Mouse (Mus musculus): ENCODE measurements around the gene Pkhd1. TPM values are rescaled to one million over a fixed set of nuclear protein-coding genes. Genes with fewer than 3 reads are reported as not detected.

The Pkhd1 gene
- total and polyA plus RNA-seq, 2 experiments from 2014 or later, result 0.38 TPM; not detected in 1

DNA sequence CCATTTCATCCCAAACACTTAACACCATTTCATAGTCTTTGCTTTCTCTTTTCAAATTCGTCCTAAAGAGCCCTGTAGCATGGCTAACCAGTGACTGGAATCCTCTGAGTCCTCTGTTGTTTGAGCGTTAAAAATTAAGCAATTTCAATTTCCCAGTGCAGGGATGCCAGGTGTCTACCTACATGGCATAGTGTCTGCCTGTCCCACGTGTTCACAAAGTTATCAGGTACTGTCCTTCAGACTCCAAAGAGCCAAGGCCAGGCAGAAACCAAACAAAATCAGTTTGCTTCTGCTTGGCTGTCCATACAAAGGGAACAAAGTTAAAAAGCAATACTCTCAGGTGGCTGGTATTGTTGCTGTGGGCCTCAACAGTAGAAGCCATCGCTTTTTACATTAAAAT is 136.0 kb downstream of the Pkhd1 start:
- DNase-seq (ENCODE audit: low spot score) (no peak), ATAC-seq (ENCODE audit: insufficient read depth, low read depth) (no peak)
- Histone ChIP-seq H3K27me3 (ENCODE audit: control insufficient read depth, insufficient read depth, low read length) (no peaks in the 10 kb centered on the region; the same call in 1 of the 2 replicates), H3K9ac (replicated peaks; ENCODE audit: low read depth, low read length) (no peak overlapping the region), H3K4me2 (ENCODE audit: low read depth, low read length) (no peak overlapping the region), H3K36me3 (replicated peaks; ENCODE audit: control insufficient read depth, insufficient read depth, low read length) (no peaks in the 10 kb centered on the region), H3K4me1 (ENCODE audit: control insufficient read depth, insufficient read depth) (no peaks in the 10 kb centered on the region), H3K9me3 (replicated peaks; ENCODE audit: control insufficient read depth, low read length) (no peaks in the 10 kb centered on the region), H3K27ac (ENCODE audit: low read depth) (no peak overlapping the region), H3K4me3 (ENCODE audit: low read depth, low read length) (no peak overlapping the region)
- WGBS, result 68% methylated on average over 4 of the region's 4 CpGs
- no peak for TF ChIP-seq EP300 (IDR thresholded peaks at IDR 0.05; ENCODE audit: low read depth)
- no peak for TF ChIP-seq CTCF (IDR thresholded peaks at IDR 0.05; ENCODE audit: low read depth)

DNA sequence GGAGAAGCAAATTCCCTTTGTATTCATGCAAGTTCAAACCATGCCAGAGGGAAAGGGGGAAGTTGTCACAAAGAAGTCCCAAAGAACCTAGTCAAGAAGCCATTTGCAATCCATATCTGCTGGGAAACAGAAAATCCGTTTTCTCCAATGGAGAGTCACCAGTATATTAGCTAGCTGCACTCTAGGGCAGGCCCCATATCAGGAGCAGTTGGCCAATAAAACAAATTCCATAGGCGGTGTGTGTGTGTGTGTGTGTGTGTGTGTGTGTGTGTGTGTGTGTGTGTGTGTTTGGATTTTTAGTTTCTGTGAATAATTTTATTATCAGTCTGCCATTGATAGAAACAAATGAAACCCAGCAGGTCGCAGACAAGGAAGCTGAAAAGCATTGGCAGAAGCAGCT is 139.2 kb downstream of the Pkhd1 start:
- WGBS, result 66% methylated on average over 3 of the region's 3 CpGs
- Histone ChIP-seq H3K9ac (replicated peaks; ENCODE audit: low read depth, low read length) (no peak overlapping the region), H3K9me3 (replicated peaks; ENCODE audit: control insufficient read depth, low read length) (no peaks in the 10 kb centered on the region), H3K4me2 (ENCODE audit: low read depth, low read length) (no peak overlapping the region), H3K36me3 (replicated peaks; ENCODE audit: control insufficient read depth, insufficient read depth, low read length) (no peaks in the 10 kb centered on the region), H3K4me3 (ENCODE audit: low read depth, low read length) (no peak overlapping the region), H3K27ac (ENCODE audit: low read depth) (no peak overlapping the region), H3K4me1 (ENCODE audit: control insufficient read depth, insufficient read depth) (no peaks in the 10 kb centered on the region), H3K27me3 (ENCODE audit: control insufficient read depth, insufficient read depth, low read length) (no peaks in the 10 kb centered on the region; the same call in 1 of the 2 replicates)
- TF ChIP-seq CTCF (IDR thresholded peaks at IDR 0.05; ENCODE audit: low read depth), result no peak
- ATAC-seq (ENCODE audit: insufficient read depth, low read depth) (no peak), DNase-seq (ENCODE audit: low spot score) (no peak)

DNA sequence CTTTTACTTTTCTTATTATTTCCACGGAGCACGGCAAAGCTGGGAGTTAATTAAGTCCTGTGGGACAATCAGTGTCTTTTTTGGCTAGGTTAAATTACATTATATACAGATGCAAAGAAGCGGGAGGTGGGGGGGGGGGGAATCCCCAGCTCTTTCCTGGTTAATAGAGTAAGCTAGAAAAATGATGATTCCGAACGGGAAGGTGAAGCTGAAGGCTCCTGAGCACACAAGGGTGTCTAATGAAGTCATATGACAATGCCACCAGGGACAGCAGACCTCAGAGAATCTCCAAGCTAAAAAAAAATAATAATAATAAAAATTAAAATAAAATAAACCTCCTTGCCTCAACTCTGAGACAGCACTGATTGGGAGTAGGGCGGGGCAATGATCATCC is 139.6 kb downstream of the Pkhd1 start:
- TF ChIP-seq EP300 (IDR thresholded peaks at IDR 0.05; ENCODE audit: low read depth) (no peak), CTCF (IDR thresholded peaks at IDR 0.05; ENCODE audit: low read depth) (no peak)
- Histone ChIP-seq H3K4me3 (ENCODE audit: low read depth, low read length) (peak overlapping the region; percentile 33), H3K36me3 (replicated peaks; ENCODE audit: control insufficient read depth, insufficient read depth, low read length) (no peaks in the 10 kb centered on the region), H3K4me2 (ENCODE audit: low read depth, low read length) (peak overlapping the region; percentile 60), H3K9ac (replicated peaks; ENCODE audit: low read depth, low read length) (no peak overlapping the region), H3K27me3 (ENCODE audit: control insufficient read depth, insufficient read depth, low read length) (no peaks in the 10 kb centered on the region; the same call in 1 of the 2 replicates), H3K9me3 (replicated peaks; ENCODE audit: control insufficient read depth, low read length) (no peaks in the 10 kb centered on the region), H3K27ac (ENCODE audit: low read depth) (no peak overlapping the region), H3K4me1 (ENCODE audit: control insufficient read depth, insufficient read depth) (no peaks in the 10 kb centered on the region)
- DNase-seq (ENCODE audit: low spot score) (no peak), ATAC-seq (ENCODE audit: insufficient read depth, low read depth) (no peak)
- WGBS, result 28% methylated on average over 6 of the region's 6 CpGs

DNA sequence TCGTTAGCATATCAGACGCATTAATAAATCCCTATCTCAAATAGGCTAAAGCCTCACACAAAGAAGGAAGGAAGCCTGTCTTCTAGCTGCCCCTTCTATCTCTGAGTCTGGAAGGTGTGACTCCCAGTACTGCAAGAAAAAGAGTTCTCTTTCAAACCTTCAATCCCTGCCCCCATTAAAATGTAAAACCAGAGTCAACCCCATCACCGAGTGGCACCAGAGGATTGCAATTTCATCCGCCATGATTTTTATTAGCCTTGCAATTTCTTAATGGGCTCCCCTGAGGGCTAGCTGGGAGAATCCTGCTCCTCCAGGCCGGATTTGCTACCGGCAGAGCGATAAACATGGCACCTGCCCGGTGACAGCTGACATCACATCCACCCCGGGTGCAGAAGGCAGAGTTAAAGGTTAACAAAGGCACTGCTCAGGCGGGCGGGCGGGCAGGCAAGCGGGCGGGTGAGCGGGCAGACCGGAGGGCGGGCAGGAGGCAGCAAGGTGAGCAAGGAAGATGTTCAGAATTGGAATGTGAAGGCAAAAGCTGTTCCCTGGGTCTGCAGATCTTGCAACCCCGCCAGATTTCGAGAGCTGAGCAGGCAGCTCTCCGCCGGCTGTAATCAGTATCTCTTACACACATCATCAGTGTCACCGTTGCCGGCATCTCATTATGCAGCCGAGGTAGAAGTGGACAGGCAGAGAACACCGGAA is 140.2 kb downstream of the Pkhd1 start:
- H3K4me2 ChIP-seq (ENCODE audit: low read depth, low read length), result peak overlapping the region; percentile 60
- WGBS, result 7% methylated on average over 25 of the region's 25 CpGs
- DNase-seq (ENCODE audit: low spot score) (no peak), ATAC-seq (ENCODE audit: insufficient read depth, low read depth) (no peak)
- peak overlapping the region; percentile 33 for H3K4me3 ChIP-seq (ENCODE audit: low read depth, low read length)
- no peak for TF ChIP-seq CTCF (IDR thresholded peaks at IDR 0.05; ENCODE audit: low read depth)
- no peak for TF ChIP-seq EP300 (IDR thresholded peaks at IDR 0.05; ENCODE audit: low read depth)
- H3K4me1 ChIP-seq (ENCODE audit: control insufficient read depth, insufficient read depth), result no peaks in the 10 kb centered on the region
- no peak overlapping the region for H3K27ac ChIP-seq (ENCODE audit: low read depth)
- no peaks in the 10 kb centered on the region for H3K36me3 ChIP-seq (replicated peaks; ENCODE audit: control insufficient read depth, insufficient read depth, low read length)
- no peak overlapping the region for H3K9ac ChIP-seq (replicated peaks; ENCODE audit: low read depth, low read length)
- H3K27me3 ChIP-seq (ENCODE audit: control insufficient read depth, insufficient read depth, low read length), result no peaks in the 10 kb centered on the region; the same call in 1 of the 2 replicates
- H3K9me3 ChIP-seq (replicated peaks; ENCODE audit: control insufficient read depth, low read length), result no peaks in the 10 kb centered on the region

DNA sequence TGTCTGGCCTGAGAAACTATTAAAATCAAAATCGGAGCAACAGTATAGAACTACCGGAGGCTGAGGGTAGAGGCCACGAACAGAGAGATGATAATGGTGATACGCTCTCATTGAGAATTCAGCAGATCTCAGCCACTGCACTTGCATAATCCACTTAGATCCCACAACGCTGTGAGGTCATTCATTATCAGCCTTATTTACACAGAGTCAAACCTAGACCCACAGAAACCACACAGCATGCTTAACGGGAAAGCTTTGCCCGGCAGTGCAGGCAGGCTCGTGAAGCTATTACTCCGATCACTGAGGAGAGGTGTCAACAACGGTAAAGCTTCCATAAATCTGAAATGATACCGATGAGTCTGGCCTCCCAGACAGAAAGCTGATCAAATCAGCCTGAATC is 147.1 kb downstream of the Pkhd1 start:
- no peak overlapping the region for H3K4me2 ChIP-seq (ENCODE audit: low read depth, low read length)
- 71% methylated on average over 11 of the region's 11 CpGs for WGBS
- no peaks in the 10 kb centered on the region for H3K36me3 ChIP-seq (replicated peaks; ENCODE audit: control insufficient read depth, insufficient read depth, low read length)
- H3K4me1 ChIP-seq (ENCODE audit: control insufficient read depth, insufficient read depth), result no peaks in the 10 kb centered on the region
- no peak overlapping the region for H3K4me3 ChIP-seq (ENCODE audit: low read depth, low read length)
- ATAC-seq (ENCODE audit: insufficient read depth, low read depth), result no peak
- no peaks in the 10 kb centered on the region for H3K27me3 ChIP-seq (ENCODE audit: control insufficient read depth, insufficient read depth, low read length)
- no peak for TF ChIP-seq EP300 (IDR thresholded peaks at IDR 0.05; ENCODE audit: low read depth)
- no peak for TF ChIP-seq CTCF (IDR thresholded peaks at IDR 0.05; ENCODE audit: low read depth)
- no peak overlapping the region for H3K27ac ChIP-seq (ENCODE audit: low read depth)
- no peaks in the 10 kb centered on the region for H3K9me3 ChIP-seq (replicated peaks; ENCODE audit: control insufficient read depth, low read length)
- H3K9ac ChIP-seq (replicated peaks; ENCODE audit: low read depth, low read length), result no peak overlapping the region
- no peak for DNase-seq (ENCODE audit: low spot score)

DNA sequence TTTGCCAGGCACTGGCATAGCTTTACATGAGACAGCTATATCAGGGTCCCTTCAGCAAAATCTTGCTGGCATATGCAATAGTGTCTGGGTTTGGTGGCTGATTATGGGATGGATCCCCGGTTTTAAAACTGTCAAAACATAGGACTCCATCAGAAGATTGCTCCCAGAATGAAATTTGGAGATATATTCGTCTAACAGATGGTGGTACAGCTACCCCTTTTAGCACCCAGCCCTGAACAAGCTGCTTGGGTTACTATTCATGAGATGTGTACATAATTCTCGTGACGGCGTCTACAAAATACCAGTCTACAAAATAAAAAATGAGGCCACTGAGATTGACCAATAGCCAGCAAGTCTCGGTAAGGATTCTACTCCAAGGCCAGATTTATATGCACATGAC is 147.5 kb downstream of the Pkhd1 start:
- Histone ChIP-seq H3K27ac (ENCODE audit: low read depth) (no peak overlapping the region), H3K9me3 (replicated peaks; ENCODE audit: control insufficient read depth, low read length) (no peaks in the 10 kb centered on the region), H3K36me3 (replicated peaks; ENCODE audit: control insufficient read depth, insufficient read depth, low read length) (no peaks in the 10 kb centered on the region), H3K4me2 (ENCODE audit: low read depth, low read length) (no peak overlapping the region), H3K4me1 (ENCODE audit: control insufficient read depth, insufficient read depth) (no peaks in the 10 kb centered on the region), H3K27me3 (ENCODE audit: control insufficient read depth, insufficient read depth, low read length) (no peaks in the 10 kb centered on the region), H3K9ac (replicated peaks; ENCODE audit: low read depth, low read length) (no peak overlapping the region), H3K4me3 (ENCODE audit: low read depth, low read length) (no peak overlapping the region)
- no peak for DNase-seq (ENCODE audit: low spot score)
- WGBS, result 71% methylated on average over 6 of the region's 6 CpGs
- TF ChIP-seq CTCF (IDR thresholded peaks at IDR 0.05; ENCODE audit: low read depth) (no peak), EP300 (IDR thresholded peaks at IDR 0.05; ENCODE audit: low read depth) (no peak)
- no peak for ATAC-seq (ENCODE audit: insufficient read depth, low read depth)
